Mouse (Mus musculus) spleen, adult 2 months (tissue): ENCODE results near the gene Zfp507.

Experiments
- CTCF ChIP-seq: fragments of 200-500 bp; IDR thresholded peaks from 2 replicates; pipeline ENCODE4 v1.5.1; 2011; ENCODE audit warnings: mild to moderate bottlenecking, inconsistent platforms; ENCODE audit not compliant: insufficient read depth, insufficient read length, insufficient replicate concordance; ENCODE audit errors: extremely low read depth
- POLR2A ChIP-seq: fragments of 200-500 bp; IDR thresholded peaks from 2 replicates; pipeline ENCODE4 v1.6.1; 2011; ENCODE audit warnings: low read depth, low read length, inconsistent platforms

DNA sequence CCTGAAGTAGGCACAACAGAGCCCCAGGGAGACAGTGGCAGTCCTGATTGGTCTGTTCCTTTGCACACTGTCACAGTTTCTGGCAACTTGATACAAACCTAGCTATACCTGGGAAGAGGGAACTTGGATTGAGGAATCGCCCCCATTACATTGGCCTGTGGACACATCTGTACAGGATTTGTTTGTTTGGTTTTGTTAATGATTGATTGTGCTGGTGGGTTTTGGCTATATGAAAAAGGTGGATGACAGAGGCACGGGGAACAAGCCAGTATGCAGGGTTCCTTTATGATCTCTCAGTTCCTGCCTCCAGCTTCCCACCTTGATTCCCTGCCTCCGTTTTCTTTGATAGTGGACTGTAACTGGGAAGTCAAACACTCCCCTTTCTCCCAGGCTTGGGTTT is 33.6 kb upstream of the Zfp507 start:
- TF ChIP-seq POLR2A (no peak), CTCF (no peak)
